Mouse (Mus musculus) thymus, postnatal 14 days (tissue): ENCODE measurements around the gene Top2b.

ENCODE experiments used
- DNase-seq: peaks from one replicate; pipeline ENCODE4 v3.0.0; 2021

The Top2b gene

DNA sequence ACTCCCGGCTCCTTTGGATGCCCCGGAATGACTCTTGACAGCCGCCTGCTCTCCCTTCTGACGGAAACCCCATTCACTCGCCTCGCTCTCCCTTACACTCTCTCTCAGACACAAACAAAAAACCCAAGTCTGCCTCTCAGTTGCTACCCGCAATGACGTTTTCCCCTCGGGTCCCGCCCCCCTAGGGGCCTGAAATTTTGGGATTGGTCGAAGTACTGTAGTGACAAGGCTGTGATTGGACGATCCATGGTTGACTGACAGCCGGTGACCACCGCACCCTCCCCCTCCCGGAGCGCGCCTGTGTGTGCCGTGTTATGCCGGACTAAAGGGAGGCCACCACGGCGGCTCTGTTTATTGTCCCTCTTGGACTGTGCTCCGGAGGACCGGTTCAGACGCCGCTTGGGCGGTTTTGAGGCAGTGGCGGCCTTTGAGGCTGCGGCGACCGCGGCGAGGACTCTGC is at the start of gene Top2b:
TSS of gene Top2b (plus strand) at position 302 of the 460 bp plus-strand sequence.
- DNase-seq = peak; percentile 98

DNA sequence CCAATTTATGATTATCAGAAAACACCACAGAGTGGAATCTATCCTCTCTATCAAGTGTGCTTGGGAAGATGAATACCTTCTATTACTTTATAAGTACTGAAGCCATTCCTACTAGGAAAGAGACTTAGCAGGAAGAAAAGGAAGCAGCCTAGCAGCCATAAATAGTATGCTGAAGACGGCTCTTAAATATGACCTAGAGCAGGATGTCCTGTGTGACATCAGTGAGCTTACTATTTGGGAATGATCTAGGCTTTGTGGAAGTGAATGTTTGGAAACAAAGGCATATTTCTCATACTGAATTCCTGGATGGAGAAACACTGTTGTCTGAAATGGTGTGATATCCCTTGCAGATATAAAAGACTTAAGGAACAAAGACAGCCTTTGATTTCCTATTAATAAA is 48.3 kb upstream of the Top2b start:
- no peak for DNase-seq

DNA sequence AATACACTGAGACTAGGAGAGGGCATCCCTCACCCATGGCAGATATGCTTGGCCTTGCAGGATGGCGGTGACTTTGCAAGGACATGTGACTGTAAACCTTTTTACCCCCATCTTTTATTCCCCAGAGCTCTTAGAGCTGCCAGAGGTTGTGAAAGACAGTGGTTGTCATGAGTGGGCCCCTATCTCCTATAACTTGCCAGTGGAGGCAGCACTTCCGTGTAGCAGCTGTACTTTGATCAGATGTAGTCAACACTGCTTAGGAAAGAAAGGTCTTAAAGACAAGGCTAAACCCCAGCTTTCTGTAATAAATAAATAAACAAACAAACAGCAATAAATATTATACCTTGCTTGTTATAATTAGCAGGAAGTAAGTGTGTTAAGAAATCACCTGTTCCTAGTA is 45.2 kb upstream of the Top2b start:
- no peak for DNase-seq

DNA sequence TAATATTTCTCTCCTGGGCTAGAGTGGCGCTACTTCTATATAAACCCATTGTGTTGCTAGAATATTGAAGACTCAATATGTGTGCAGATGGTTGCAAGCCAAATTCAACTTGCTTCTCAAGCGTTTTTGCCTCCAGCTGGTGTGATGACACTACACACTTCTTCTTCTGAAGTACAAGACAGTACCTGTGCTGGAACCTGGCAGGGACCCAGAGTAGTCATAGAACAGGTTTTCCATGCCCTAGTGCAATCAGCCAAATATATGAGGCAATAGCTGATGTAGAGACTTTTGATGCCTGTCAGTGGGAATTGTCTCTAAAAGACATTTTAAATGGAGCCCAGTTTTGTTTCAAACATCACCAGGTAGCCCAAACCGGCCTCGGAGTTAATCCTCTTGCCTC is 40.6 kb upstream of the Top2b start:
- DNase-seq = no peak

DNA sequence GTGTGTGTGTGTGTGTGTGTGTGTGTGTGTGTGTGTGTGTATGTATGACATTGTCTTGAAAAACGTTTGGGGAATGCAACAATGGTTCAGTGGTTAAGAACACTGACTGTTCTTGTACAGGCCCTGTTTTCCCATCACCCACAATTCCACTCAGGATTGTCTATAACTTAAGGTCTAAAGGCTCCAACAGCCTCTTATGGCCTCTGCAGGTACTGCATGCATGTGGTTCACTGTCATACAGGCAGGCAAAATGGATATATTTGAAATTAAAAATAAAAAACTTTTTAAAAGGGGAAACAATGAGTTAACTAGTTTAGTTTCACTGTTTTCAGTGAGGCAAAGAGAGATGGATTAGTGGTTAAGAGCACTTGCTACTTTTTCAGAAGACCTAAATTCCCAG is 39.8 kb upstream of the Top2b start:
- no peak for DNase-seq

DNA sequence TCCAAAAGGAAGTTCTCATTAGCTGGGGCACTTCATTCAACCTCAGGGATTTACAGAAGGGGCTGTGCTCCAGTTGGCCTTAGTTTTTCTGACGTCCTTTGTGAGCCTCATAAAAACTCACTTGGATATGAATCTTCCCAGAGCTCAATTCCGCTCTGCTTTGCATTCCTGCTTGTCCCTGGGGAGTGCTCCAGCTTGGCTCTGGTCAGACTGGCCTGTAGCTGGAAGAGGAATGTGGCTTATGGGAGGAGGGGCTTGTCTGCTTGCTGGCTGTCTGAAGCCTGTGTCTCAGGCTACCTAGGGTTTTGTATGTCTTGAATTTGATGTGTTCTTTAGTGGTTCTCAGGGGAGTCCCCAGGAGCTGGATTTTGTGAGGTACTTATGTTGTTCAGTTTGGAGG is 36.4 kb upstream of the Top2b start:
- DNase-seq = no peak

DNA sequence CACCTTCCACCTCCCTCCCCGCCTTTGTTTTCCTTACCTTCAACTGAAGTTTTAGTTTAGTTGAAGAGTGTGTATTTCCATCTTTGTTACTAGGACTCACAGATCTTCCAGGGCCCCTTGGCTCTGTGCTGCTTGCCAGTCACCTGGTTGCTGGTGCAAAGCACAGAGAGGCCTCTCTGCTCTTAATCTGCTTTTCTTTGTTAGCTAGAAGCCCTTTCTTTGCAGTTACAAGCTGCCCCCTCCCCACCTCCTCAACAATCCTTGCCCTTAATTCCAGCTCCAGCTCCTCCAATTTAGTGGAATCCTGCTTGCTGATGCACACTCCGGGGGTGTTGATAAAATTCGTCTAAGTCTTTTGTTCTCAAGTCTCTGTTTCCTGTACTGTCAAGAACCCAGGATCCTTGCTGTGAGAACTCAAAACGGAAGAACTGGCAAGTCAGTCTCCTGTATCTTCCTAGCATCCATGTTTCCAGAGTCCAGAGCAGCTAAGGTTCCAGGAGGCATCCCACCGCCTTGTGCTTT is 36.0 kb upstream of the Top2b start:
- no peak for DNase-seq

DNA sequence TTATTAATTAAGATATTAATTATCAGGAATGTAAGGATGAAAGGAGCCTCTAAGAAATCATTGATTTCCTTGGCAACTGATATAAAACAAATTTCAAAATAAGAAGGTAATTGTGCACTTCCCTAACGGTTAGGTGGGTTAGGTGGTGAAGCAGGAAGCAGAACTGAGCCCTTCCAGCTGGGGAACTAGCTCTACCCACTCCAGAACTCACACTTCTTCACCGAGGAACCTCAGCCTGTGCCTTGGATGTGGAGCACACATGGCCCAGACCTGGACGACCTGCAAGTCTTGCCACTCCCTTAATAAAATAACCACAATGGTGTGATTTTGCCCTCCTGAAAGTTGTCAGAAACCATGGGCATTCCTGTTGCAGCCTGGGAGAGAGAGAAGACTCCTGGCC is 35.2 kb upstream of the Top2b start:
- DNase-seq = no peak

DNA sequence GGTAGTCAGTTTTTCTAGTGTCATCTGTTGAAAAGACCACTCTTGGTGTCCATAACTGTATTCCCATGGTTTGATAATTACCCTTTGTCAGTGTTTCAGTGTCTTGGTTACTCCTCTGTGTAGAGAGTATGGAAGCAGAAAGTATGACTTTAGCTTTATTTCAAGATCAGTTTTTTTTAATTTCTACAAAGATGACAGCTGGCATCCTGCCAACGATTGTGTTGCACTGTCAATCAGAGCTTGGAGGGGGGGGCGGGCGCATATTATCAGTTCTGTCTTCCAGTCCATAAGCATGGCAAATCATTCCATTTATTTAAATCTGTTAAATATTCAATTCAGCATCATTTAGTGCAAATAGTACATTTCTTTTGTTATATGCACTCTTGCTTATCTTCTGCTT is 30.7 kb upstream of the Top2b start:
- DNase-seq = peak; percentile 41

DNA sequence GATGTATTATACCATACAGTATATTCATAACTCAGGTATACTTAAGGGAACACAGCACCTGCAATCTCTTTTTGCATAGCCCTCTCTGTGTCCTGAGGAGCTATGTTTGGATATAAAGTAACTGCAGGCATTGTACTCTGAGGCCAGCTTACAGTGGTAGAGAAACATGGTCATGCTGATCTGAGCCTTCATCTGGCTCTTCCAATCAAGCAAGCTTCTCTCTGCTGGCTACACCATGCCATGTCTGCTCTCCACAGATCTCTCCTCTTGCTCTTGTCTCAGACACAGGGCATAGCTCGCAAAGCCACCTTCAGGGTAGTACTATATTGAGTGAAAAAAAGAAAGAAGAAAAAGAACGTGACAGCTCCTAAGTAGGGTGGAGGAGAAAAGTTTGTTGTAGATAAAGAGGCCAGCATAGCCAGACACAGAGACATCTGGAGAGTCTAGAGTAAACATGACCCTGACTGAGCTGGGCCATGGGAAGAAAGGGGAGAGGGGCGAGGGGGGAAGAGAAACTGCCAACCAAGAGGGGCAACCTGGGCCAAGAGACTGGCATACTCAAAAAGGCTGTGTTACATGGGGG is 29.1 kb upstream of the Top2b start:
- DNase-seq = peak; percentile 47

DNA sequence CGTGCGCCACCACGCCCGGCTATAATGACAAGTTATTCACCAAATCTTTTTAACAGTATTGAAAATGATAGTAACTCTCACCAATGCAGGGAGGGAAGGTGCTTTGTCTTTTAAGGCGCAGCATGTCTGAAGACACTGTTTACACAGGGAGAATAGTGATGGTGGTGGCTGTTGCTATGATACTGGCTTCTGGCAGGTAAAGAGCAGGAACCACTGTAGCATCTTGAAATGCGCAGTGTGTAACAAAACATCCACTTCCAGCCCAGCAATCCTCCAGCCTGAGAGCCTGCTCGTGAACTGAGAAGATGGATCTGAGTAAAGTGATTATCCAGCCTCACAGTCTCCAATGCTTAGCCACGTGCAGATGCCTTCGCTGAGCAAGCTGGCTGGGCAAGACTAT is 17.5 kb upstream of the Top2b start:
- no peak for DNase-seq

DNA sequence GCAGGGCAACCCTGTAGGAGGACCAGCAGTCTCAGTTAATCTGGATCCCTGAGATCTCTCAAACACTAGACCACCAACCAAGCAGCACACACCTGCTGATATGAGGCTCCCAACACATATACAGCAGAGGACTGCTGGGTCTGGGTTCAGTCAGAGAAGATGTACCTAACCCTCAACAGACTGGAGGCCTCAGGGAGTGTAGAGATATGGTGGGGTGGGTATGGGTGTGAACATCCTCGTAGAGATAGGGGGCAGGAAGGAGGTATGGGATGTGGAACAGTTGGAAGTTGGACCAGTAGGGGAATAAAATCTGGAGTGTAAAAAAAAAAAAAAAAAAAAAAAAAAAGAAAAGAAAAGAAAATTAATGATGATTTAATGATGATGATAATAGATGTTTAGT is 5.3 kb upstream of the Top2b start:
- no peak for DNase-seq

DNA sequence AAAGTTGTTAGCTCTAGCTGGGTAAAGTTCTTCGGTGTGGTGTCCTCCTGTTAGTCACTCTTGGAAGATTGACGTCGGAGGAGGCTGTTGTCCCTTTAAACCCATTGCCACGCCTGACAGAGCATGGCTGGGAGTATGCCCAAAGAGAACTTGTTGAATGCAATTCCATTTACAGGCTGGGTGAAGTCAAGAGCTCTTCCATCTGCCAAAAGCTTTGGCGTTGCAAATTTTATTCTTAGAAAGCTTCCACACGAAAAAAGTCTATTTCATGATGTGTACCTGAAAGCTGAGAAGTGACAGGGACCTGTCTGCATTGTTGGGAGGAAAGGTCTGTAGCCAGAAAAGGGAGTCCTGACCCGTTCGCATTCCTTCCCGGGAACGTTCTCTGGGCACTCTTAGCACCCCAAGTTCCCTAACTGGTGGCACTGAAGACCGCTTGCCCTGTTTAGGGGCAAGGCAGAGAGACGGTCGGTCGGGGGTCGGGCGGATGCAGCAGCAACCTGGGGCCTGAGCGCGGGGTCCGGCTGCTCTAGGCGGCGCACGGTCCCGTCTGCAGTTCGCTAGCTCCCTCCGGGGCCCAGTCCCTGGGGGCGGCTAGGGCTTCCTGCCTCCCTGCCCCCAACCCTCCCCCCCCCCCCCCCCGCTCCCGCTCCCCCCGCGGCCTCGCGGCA is 683 bp upstream of the Top2b start:
- DNase-seq = peak; percentile 83

DNA sequence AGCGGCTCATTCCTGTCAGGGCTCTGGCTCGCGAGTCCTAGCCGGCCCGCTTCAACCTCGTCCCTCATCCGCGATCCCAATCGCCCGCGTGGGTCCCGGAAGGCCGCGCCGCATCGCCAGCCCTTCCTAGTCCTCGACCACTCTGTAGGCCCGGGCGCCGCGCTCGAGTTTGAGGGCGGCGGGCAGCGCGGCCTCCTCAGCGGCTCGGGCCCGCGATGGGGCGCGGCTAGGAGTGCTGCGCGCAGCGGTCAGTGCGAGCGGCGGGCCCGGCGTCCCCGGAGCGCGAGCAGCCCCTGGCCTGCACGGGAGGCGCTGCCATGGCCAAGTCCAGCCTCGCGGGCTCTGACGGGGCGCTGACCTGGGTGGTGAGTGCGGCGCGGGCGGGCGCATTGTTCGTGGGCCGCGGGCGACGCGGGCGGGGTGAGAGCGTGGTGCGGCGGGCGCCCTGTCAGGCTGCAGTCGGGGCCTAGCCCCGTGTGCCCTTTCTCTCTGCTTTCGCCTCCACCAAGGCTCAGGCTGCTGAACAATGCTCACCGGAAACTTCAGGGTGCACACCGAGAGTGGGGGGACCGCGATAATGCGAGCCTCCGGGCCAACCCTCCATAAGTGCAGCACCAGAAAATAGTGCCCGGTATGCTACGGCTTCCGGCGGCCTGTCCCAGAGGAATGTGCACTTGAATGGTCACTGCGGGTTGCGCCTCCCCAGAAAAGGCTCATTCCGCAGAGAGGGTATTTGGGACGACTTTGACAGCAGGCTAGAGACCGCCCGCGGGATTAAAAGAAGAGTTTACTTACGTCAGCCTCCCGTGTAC is 589 bp downstream of the Top2b start:
- DNase-seq = peak; percentile 79

DNA sequence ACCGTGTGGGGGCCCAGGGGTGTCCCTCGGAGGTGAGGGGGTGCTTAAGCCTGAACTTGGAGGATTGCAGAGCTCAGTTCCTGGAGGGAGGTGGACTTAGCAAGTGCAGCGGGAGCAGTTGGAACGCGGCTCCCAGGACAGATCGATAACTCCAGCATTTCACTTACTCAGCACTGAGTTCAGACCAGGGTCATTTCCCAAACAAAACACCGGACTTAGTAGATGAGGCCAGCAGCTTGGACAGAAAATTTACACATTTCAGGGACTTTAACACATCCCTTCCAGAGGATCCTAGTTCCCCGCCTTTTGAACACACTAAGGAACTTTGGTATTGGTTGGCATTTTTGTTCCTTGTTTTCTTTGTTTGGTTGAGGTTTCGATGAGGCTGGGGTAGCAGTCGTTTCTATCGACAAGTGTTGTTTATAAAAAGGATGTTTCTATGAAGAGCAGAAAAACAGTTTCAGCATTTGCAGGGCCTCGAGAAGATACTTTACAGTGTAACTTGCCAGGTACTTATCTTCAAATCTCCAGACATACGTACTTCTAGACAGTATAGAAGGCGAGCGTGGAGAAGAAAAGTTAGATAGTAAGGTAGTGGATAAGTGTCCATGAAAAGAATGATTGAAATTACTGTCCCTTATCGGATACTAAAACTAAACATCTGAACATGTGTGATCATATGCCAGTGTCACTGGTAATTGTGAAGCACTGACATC is 1.4 kb downstream of the Top2b start:
- no peak for DNase-seq

DNA sequence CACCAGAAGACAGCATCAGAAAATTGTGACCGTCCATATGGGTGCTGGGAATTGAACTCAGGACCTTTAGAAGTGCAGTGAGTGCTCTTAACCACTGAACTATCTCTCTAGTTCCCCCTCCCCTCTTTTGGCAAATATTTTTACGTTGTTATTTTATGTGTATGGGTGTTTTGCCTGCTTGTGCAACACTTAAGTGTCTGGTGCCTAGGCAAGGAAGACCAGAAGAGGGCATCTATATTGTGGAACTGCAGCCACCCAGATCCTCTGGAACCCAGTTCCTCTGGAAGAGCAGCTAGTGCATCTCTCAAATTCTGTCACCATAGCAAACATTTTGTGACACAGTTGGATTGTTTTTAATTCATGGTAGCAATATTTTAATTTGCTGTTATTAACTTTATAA is 2.0 kb downstream of the Top2b start:
- DNase-seq = no peak

DNA sequence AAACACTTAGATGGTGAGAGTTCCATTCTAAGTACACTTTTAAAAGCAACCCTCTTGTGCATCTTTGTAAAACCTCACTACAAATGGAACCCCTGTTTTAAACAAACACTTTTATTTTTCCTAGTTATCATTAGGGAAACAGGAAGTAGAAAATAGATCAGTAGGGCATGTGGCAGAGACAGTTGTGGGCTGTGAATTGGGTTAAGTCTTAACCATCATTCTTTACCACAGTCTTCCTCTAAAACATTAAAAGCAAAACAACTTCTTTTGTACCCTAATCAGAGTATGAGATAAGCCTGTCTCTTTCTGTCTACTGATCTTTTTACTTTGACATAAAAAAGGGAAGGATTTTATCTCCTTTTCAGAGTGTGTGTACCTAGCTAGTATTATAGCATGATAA is 7.8 kb downstream of the Top2b start:
- no peak for DNase-seq

DNA sequence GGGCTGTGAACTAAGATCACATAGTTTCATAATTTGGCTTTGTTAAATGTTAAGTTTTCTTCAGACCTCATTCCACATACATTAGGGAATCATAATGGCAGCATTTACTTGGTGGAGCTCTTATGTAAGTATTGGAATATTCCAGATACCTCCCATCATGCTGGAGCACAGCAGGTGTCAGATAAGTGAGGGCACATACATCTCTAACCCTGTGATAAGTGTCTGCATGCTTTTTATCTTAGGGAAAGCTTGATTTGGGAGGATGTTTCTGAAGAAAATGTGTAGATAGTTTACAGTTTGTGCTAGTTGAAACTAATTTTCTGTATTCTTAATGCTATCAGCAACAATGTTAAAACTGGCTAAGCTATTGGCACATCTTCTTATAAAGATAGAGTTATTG is 8.2 kb downstream of the Top2b start:
- DNase-seq = no peak

DNA sequence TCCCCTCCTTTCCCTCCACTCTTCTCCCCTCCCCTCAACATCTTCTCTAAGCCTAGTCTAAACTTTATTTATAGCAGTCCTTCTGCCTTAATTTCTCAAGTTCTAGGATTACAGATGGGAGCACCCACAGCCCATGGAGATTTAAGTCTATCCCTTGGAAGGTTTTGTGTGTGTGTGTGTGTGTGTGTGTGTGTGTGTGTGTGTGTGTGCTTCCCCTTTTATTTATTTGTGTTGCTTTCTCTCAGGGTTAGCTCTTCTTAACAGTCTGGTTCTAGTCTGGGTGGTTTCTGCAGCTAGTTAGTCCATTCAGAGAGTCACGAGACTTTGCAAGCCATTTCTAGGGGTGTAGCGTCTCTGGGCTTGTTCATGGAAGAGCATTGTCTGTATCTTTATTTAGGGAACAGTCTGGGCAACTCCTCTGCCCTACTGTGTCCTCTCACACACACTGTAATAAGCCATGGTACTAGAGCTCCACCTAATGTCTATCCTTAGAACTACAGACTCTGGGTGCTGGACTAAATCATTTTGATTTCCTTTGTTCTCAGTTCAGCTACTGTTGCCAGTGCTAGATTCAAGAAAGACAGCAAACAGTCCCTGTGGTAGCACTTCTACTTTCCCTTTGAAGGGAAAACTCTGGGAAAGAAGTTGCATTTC is 15.1 kb downstream of the Top2b start:
- DNase-seq = peak; percentile 77

DNA sequence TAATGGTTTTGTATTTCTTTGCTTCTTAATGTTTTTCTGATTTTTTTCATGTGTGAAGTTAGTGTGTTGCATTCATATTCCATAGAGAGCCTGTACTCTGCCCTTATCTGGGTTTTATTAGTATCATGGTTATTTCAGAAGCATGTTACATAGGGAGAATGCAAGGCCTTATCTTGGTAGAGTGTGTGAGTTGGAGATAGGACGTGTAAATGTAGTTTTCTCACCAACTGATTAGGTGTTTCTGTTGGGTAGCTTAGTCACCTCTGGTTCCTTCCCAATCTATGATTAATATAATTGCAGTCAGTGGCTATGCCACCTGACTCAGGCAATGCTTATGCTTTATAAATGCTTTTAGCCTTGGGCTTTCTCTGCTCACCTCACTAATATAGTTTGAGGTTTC is 19.8 kb downstream of the Top2b start:
- no peak for DNase-seq

DNA sequence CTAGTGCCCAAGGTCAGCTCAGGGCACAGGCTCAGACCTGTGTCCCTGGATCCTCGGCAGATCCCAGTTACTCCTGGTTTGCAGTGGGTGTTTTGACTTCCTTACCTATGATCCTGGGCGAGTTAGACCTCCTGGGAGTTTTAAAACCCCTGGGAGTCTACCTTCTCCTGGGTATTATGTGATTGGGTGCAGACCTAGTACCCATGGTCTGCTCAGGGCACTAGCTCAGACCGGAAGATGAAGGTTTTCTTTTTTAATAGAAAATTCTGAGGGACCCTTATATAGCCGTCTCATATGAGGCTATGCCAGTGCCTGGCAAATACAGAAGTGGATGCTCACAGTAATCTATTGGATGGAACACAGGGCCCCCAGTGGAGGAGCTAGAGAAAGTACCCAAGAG is 40.2 kb downstream of the Top2b start:
- no peak for DNase-seq

DNA sequence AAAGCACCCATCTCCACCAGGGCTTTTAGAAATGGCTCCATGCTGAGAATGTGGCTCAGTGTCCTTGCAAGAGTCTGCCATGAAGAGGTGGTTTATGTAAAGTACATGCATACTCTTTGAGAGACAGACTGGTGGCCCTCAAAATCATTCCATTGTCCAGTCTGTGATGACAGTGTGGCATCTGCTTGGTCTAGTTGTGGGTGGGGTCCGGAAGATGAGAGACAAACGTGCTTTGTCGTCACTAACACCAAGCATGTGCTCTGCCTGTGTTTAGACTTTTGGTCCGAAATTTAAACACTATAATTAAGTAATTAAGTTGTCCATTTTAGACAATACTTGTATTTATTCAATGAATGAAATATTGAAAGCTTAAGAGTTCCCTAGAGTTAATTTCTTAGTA is 49.2 kb downstream of the Top2b start:
- no peak for DNase-seq

DNA sequence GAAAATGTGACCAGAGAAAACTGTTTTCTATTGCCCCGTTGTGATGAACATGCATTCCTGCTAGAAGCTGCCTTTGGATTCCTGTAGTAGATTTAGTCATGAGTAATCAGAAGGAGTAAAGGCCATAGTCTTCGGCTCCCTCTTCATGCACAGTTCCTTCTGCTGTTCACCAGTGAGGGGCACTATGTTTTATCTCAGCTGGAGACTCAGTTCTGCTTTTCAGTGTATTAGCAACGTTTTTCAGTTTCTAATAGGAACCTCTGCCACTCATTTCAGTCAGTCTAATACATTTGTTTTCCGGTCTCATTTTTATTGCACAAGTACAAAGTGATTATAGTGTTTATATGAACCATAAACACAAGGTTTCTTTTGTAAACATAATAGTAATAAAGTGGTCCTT is 62.6 kb downstream of the Top2b start:
- DNase-seq = no peak
